Mouse (Mus musculus) hindbrain, embryonic 14.5 days (tissue): ENCODE data around the gene Lpcat2. TPM values are rescaled to one million over a fixed set of nuclear protein-coding genes. Genes with fewer than 3 reads are reported as not detected.
A peak's percentile ranks its signal among the peaks of the same experiment; 100 is the strongest.

Source experiments
- ATAC-seq: fragments of 200-750 bp; cut with Nextera tagmentation; 2 replicates; pipeline ENCODE4 v1.8.0; 2017; ENCODE audit warnings: moderate number of reproducible peaks, mild to moderate bottlenecking, moderate TSS enrichment, moderate library complexity; ENCODE audit not compliant: low FRiP score
- DNase-seq: peaks from one replicate; pipeline ENCODE4 v3.0.0-alpha.2; 2015; ENCODE audit warnings: low spot score
- H3K27ac ChIP-seq: fragments of 300-500 bp; sonication (generic); 2 replicates; pipeline ENCODE4 v1.5.1; 2014; ENCODE audit warnings: mild to moderate bottlenecking, moderate library complexity
- H3K27me3 ChIP-seq: fragments of 300-500 bp; sonication (generic); 2 replicates; pipeline ENCODE4 v1.6.1; 2014; ENCODE audit warnings: mild to moderate bottlenecking, low read length, mixed read lengths; ENCODE audit not compliant: control insufficient read depth, insufficient read depth
- H3K36me3 ChIP-seq: fragments of 300-500 bp; sonication (generic); replicated peaks from 2 replicates; pipeline ENCODE4 v1.6.1; 2014; ENCODE audit not compliant: control insufficient read depth, insufficient read depth
- H3K4me1 ChIP-seq: fragments of 300-500 bp; sonication (generic); replicated peaks from 2 replicates; pipeline ENCODE4 v1.6.1; 2014; ENCODE audit warnings: antibody characterized with exemption, low read length, mixed read lengths; ENCODE audit not compliant: control insufficient read depth, insufficient read depth
- H3K4me2 ChIP-seq: fragments of 300-500 bp; sonication (generic); replicated peaks from 2 replicates; pipeline ENCODE4 v1.6.1; 2014; ENCODE audit warnings: mild to moderate bottlenecking, moderate library complexity
- H3K4me3 ChIP-seq: fragments of 300-500 bp; sonication (generic); replicated peaks from 2 replicates; pipeline ENCODE4 v1.5.1; 2014; ENCODE audit warnings: mild to moderate bottlenecking, low read length
- H3K9ac ChIP-seq: fragments of 300-500 bp; sonication (generic); 2 replicates; pipeline ENCODE4 v1.6.1; 2014
- H3K9me3 ChIP-seq: fragments of 300-500 bp; sonication (generic); 2 replicates; pipeline ENCODE4 v1.6.1; 2016; ENCODE audit warnings: low read length; ENCODE audit not compliant: control insufficient read depth
- WGBS: fragments of 180-500 bp; shearing (Covaris S2); extraction: QIAGEN DNeasy Blood & Tissue Kit; methylation state at CpG from one replicate; pipeline ENCODE4 v1.1.7; 2014; 5-methylcytosine and 5-hydroxymethylcytosine counted together
- polyA plus RNA-seq: library from polyadenylated mRNA; unstranded; fragments of >200 nt; fragmentation: Nextera tagmentation; extraction: Ambion mirVana; gene quantifications from 2 replicates; pipeline ENCODE4 v1.2.1, GENCODE M21; 2014

Gene Lpcat2
- 10.2 and 11.8 TPM in 2 replicates for polyA plus RNA-seq

- ATAC-seq (peak; percentile 59; the same call in 1 of the 2 replicates), DNase-seq (peak; percentile 74)
Observed at GRCm38 (mm10) chr8:92855171-92855894, at the start of gene Lpcat2. Lpcat2 (plus strand) TSS chr8:92855339.

DNA sequence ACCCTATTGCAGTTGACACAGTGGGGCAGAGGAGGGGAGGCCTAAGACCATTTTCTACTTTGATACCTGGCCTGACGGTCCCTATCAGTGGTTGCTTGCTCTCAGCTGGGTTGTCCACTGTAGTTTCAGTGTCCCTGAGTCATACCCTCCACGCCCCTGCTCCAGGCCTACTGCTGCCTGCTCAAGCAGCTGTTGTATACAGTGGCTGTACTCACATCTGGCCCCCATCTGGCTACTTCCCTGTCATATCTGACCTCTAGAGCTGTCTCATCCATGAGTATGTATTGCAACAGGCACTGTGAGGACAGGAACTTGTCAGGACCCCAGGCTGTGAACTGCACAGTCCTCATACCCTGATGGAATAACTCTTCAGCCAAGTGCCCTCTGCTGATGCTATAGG lies 42.4 kb upstream of the Lpcat2 start:
- Histone ChIP-seq H3K27ac (no peak overlapping the region), H3K36me3 (no peaks in the 10 kb centered on the region), H3K4me1 (no peaks in the 10 kb centered on the region), H3K9me3 (no peaks in the 10 kb centered on the region), H3K4me3 (no peak overlapping the region), H3K9ac (no peak overlapping the region), H3K4me2 (no peak overlapping the region), H3K27me3 (no peaks in the 10 kb centered on the region)
- DNase-seq (no peak), ATAC-seq (no peak)
- 82% methylated on average over 2 of the region's 2 CpGs for WGBS

More at GRCm38 (mm10) chr8:92855171-92855894, at the start of gene Lpcat2:
- 2% methylated on average over 48 of the region's 50 CpGs for WGBS
- Histone ChIP-seq H3K9ac (peak within 1 kb of the TSS; percentile 79), H3K36me3 (no peaks in the 10 kb centered on the region), H3K9me3 (0 out of 2 replicates have a peak, but pooled peaks cover 5% of the 10 kb centered on the region), H3K4me2 (peak within 1 kb of the TSS; percentile 72), H3K27ac (peak within 1 kb of the TSS; percentile 34; the same call in 1 of the 2 replicates), H3K4me3 (peak within 1 kb of the TSS; percentile 69), H3K4me1 (0 out of 2 replicates have a peak, but pooled peaks cover 5% of the 10 kb centered on the region), H3K27me3 (peaks cover 7% of the 10 kb centered on the region)

- Histone ChIP-seq H3K27ac (no peak overlapping the region), H3K27me3 (no peaks in the 10 kb centered on the region), H3K4me3 (no peak overlapping the region), H3K9me3 (no peaks in the 10 kb centered on the region), H3K4me1 (no peaks in the 10 kb centered on the region), H3K4me2 (no peak overlapping the region), H3K9ac (no peak overlapping the region), H3K36me3 (no peaks in the 10 kb centered on the region)
- no peak for ATAC-seq
- no peak for DNase-seq
- 84% methylated on average over 5 of the region's 5 CpGs for WGBS
Observed at GRCm38 (mm10) chr8:92815661-92816060, 39.5 kb upstream of the Lpcat2 start.

GRCm38 (mm10) chr8:92817928-92818818 lies 37.0 kb upstream of the Lpcat2 start:
- H3K27me3 ChIP-seq: no peaks in the 10 kb centered on the region
- 23% methylated on average over 6 of the region's 6 CpGs for WGBS
- H3K36me3 ChIP-seq: no peaks in the 10 kb centered on the region
- ATAC-seq (peak; percentile 89), DNase-seq (peak; percentile 96)
- no peak overlapping the region for H3K4me3 ChIP-seq
- no peak overlapping the region for H3K27ac ChIP-seq
- no peak overlapping the region for H3K4me2 ChIP-seq
- H3K9ac ChIP-seq: no peak overlapping the region
- no peaks in the 10 kb centered on the region for H3K9me3 ChIP-seq
- no peaks in the 10 kb centered on the region for H3K4me1 ChIP-seq

GRCm38 (mm10) chr8:92821151-92821550 lies 34.0 kb upstream of the Lpcat2 start:
- H3K9ac ChIP-seq: no peak overlapping the region
- no peak overlapping the region for H3K4me3 ChIP-seq
- no peak for ATAC-seq
- H3K9me3 ChIP-seq: no peaks in the 10 kb centered on the region
- no peaks in the 10 kb centered on the region for H3K4me1 ChIP-seq
- DNase-seq: no peak
- no peaks in the 10 kb centered on the region for H3K27me3 ChIP-seq
- no peak overlapping the region for H3K27ac ChIP-seq
- H3K4me2 ChIP-seq: no peak overlapping the region
- no peaks in the 10 kb centered on the region for H3K36me3 ChIP-seq

- no peak overlapping the region for H3K4me2 ChIP-seq
- no peak for ATAC-seq
- WGBS: 91% methylated on average over 5 of the region's 5 CpGs
Observed at GRCm38 (mm10) chr8:92822386-92822785, 32.8 kb upstream of the Lpcat2 start.

GRCm38 (mm10) chr8:92825991-92826390 lies 29.1 kb upstream of the Lpcat2 start:
- 74% methylated on average over 4 of the region's 4 CpGs for WGBS
- DNase-seq (no peak), ATAC-seq (no peak)
- H3K4me3 ChIP-seq: no peak overlapping the region
- H3K27me3 ChIP-seq: no peaks in the 10 kb centered on the region
- no peak overlapping the region for H3K9ac ChIP-seq
- no peak overlapping the region for H3K27ac ChIP-seq
- no peaks in the 10 kb centered on the region for H3K36me3 ChIP-seq
- H3K4me2 ChIP-seq: no peak overlapping the region
- no peaks in the 10 kb centered on the region for H3K9me3 ChIP-seq
- H3K4me1 ChIP-seq: peaks cover 12% of the 10 kb centered on the region

More at GRCm38 (mm10) chr8:92822386-92822785, 32.8 kb upstream of the Lpcat2 start:
- Histone ChIP-seq H3K27me3 (no peaks in the 10 kb centered on the region), H3K9ac (no peak overlapping the region), H3K27ac (no peak overlapping the region), H3K9me3 (no peaks in the 10 kb centered on the region), H3K4me3 (no peak overlapping the region), H3K36me3 (no peaks in the 10 kb centered on the region), H3K4me1 (peaks cover 4% of the 10 kb centered on the region)
- DNase-seq: no peak

DNA sequence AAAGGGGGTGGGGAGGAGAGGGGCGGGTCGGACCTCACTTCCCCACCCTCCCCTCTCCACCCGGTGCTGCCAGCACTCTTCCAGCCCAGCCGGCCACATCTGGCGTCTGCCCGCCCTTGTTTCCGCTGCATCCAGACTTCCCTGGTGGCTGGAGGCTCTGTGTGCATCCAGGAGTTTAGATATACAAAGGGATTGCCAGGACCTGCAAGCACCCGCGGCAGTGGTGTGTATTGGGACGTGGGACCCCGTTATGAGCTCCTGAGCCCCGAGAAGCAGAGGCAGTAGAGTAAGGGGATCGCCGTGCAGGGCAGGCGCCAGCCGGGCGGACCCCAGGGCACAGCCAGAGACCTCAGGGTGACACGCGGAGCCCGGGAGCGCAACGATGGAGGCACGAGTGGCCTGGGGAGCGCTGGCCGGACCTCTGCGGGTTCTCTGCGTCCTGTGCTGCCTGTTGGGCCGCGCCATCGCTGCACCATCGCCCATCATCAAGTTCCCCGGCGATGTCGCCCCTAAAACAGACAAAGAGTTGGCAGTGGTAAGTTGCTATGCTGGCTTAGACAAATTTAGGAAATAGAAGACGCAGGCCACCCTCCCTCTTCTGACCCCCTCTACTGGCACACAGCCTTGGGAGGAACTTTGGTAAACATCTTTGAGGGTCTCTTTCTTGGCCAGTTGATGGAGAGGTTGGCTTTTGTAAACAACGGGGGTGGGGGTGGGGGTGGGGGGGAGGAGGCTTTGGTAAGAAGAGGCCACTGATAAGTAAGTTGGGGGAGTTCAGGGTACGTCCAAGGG lies 27.7 kb upstream of the Lpcat2 start, which contains the start of gene Mmp2:
Mmp2 (plus strand) TSS at position 49 of the 792 bp plus-strand sequence.
- H3K4me1 ChIP-seq: peaks cover 12% of the 10 kb centered on the region
- peak within 1 kb of the TSS; percentile 46 for H3K4me3 ChIP-seq
- peak within 1 kb of the TSS; percentile 81 for H3K4me2 ChIP-seq
- H3K27me3 ChIP-seq: no peaks in the 10 kb centered on the region
- ATAC-seq (peak; percentile 43; the same call in 1 of the 2 replicates), DNase-seq (no peak)
- H3K27ac ChIP-seq: no peak within 1 kb of the TSS
- peak within 1 kb of the TSS; percentile 74 for H3K9ac ChIP-seq
- 2% methylated on average over 37 of the region's 37 CpGs for WGBS
- no peaks in the 10 kb centered on the region for H3K36me3 ChIP-seq
- no peaks in the 10 kb centered on the region for H3K9me3 ChIP-seq
